28 mouse cellular contexts compared by ENCODE assay signal in genomic region chr7:82109977-82110376, GRCm38 (mm10).
DNase-seq lines count a peak whose midpoint lies in the region; ATAC-seq lines count a peak whose summit lies in the region.
"Had no signal": no experiment of that assay in that cellular context is flagged by ENCODE, and none has a peak within 500 bp of the region (broad histone marks: within the 10 kb centered on the region; RNA-seq: fewer than 3 reads in every experiment).

No protein-coding gene starts in this region.

- DNase-seq in embryo, embryonic 10.5 days (ENCODE audit: low spot score), result peak; percentile 10
- DNase-seq in embryo, embryonic 11 days, result no peak
- DNase-seq in embryonic facial prominence, embryonic 10.5 days (ENCODE audit: low spot score), result no peak
- DNase-seq in splenic B cell, adult 2 months (ENCODE audit: low read depth, low spot score), result peak; percentile 61
- DNase-seq in right cerebral cortex, adult 18-20 months, result no peak
- no peak for DNase-seq in heart, postnatal 4 days
- DNase-seq: adrenal gland, postnatal 10 days; cerebellum, adult 9-10 months; gastrocnemius, postnatal 25 days; heart, postnatal 36 days; kidney, adult 9 months; kidney, postnatal 25 days; thymus, adult 2 months; thymus, postnatal 4 days had no signal

- no peaks in the 10 kb centered on the region for H3K27me3 ChIP-seq in embryonic facial prominence, embryonic 10.5 days (replicated peaks; ENCODE audit: low read depth, poor library complexity, severe bottlenecking)
- H3K27me3 ChIP-seq in splenic B cell, adult 2 months (ENCODE audit: control insufficient read depth, insufficient read depth, low read length, poor library complexity, severe bottlenecking), result no peaks in the 10 kb centered on the region
- no peaks in the 10 kb centered on the region for H3K27me3 ChIP-seq in intestine, embryonic 16.5 days (replicated peaks; ENCODE audit: control insufficient read depth, insufficient read depth, low read length)
- H3K27me3 ChIP-seq: heart, embryonic 15.5 days; neural tube, embryonic 15.5 days had no signal

- H3K36me3 ChIP-seq in embryonic facial prominence, embryonic 10.5 days (replicated peaks), result no peaks in the 10 kb centered on the region
- no peaks in the 10 kb centered on the region for H3K36me3 ChIP-seq in splenic B cell, adult 2 months (ENCODE audit: control insufficient read depth, insufficient read depth, low read length, poor library complexity, severe bottlenecking)
- no peaks in the 10 kb centered on the region for H3K36me3 ChIP-seq in intestine, embryonic 16.5 days (ENCODE audit: control insufficient read depth, insufficient read depth, low read length)
- H3K36me3 ChIP-seq: forebrain, embryonic 10.5 days; G1E; heart, embryonic 15.5 days; intestine, embryonic 15.5 days; midbrain, embryonic 10.5 days; neural tube, embryonic 15.5 days had no signal

- 57% methylated on average over 8 of the region's 8 CpGs for WGBS in embryonic facial prominence, embryonic 10.5 days
- 61% methylated on average over 8 of the region's 8 CpGs for WGBS in intestine, embryonic 16.5 days

- H3K9ac ChIP-seq in intestine, embryonic 16.5 days (ENCODE audit: low read depth, low read length), result no peak overlapping the region
- H3K9ac ChIP-seq: heart, embryonic 15.5 days; hindbrain, embryonic 14.5 days; intestine, embryonic 15.5 days; neural tube, embryonic 15.5 days had no signal

- H3K4me1 ChIP-seq in embryonic facial prominence, embryonic 10.5 days, result peaks cover 35% of the 10 kb centered on the region
- H3K4me1 ChIP-seq in intestine, embryonic 16.5 days (ENCODE audit: control insufficient read depth, insufficient read depth, low read length), result no peaks in the 10 kb centered on the region
- H3K4me1 ChIP-seq: heart, embryonic 15.5 days; intestine, embryonic 15.5 days; midbrain, embryonic 10.5 days; neural tube, embryonic 15.5 days had no signal

- no peak overlapping the region for H3K4me2 ChIP-seq in intestine, embryonic 16.5 days (ENCODE audit: low read depth, low read length)
- H3K4me2 ChIP-seq: heart, embryonic 15.5 days; hindbrain, embryonic 14.5 days; intestine, embryonic 15.5 days; neural tube, embryonic 15.5 days had no signal

- no peak overlapping the region for H3K4me3 ChIP-seq in embryonic facial prominence, embryonic 10.5 days
- no peak overlapping the region for H3K4me3 ChIP-seq in intestine, embryonic 16.5 days (ENCODE audit: low read length)
- H3K4me3 ChIP-seq: forebrain, embryonic 10.5 days; heart, embryonic 15.5 days; intestine, embryonic 15.5 days; layer of hippocampus, adult 2 months; midbrain, embryonic 10.5 days; neural tube, embryonic 15.5 days had no signal

- H3K27ac ChIP-seq in embryonic facial prominence, embryonic 10.5 days (replicated peaks), result peak overlapping the region; percentile 63
- H3K27ac ChIP-seq in intestine, embryonic 16.5 days (ENCODE audit: low read length), result no peak overlapping the region
- H3K27ac ChIP-seq: heart, embryonic 15.5 days; hindbrain, embryonic 14.5 days; intestine, embryonic 15.5 days; layer of hippocampus, adult 2 months; macrophage; midbrain, embryonic 10.5 days; neural tube, embryonic 15.5 days; stomach, postnatal 0 days had no signal

- peak; percentile 72 for ATAC-seq in inflammation-experienced regulatory T-cells, adult 6 months
- ATAC-seq in intestine, embryonic 16.5 days, result no peak
- ATAC-seq: forebrain, embryonic 16.5 days; intestine, embryonic 15.5 days; Patski had no signal

- H3K9me3 ChIP-seq in embryonic facial prominence, embryonic 10.5 days, result no peaks in the 10 kb centered on the region
- H3K9me3 ChIP-seq in intestine, embryonic 16.5 days (ENCODE audit: control insufficient read depth, low read length), result no peaks in the 10 kb centered on the region
- H3K9me3 ChIP-seq: forebrain, embryonic 10.5 days; G1E; heart, embryonic 15.5 days; intestine, embryonic 15.5 days; midbrain, embryonic 10.5 days; neural tube, embryonic 15.5 days had no signal

Comparison
In these comparisons a context has a peak if more than half of its experiments do, and no peak if none do; other contexts are left out.
1. DNase-seq: peak in embryo, embryonic 10.5 days (single experiment) and splenic B cell, adult 2 months (single experiment); none in embryo, embryonic 11 days (single experiment), embryonic facial prominence, embryonic 10.5 days (single experiment), right cerebral cortex, adult 18-20 months (single experiment) and heart, postnatal 4 days (single experiment).